Mouse (Mus musculus) MEL (cell line): ENCODE measurements around the gene Kcnj3. TPM values are rescaled to one million over a fixed set of nuclear protein-coding genes. Genes with fewer than 3 reads are reported as not detected.

ENCODE experiments used
- DNase-seq: peaks from one replicate; pipeline ENCODE4 v3.0.0; 2011; ENCODE audit warnings: low read depth, low spot score
- H3K27ac ChIP-seq: 2 replicates; pipeline ENCODE4 v1.5.1; 2012; ENCODE audit warnings: low read depth, mild to moderate bottlenecking, control low read depth, low read length, moderate library complexity; ENCODE audit not compliant: control insufficient read depth
- H3K27me3 ChIP-seq, 2 experiments: fragments of 150-350 bp in 1 of 2; sonication (generic) in 1 of 2; 2 replicates each; pipeline ENCODE4 v1.6.1; 2012; ENCODE audit warnings: low read length in 2 of 2, mild to moderate bottlenecking in 2 of 2, improper control_type of control experiment in 1 of 2, moderate library complexity in 1 of 2; ENCODE audit not compliant: insufficient read depth in 2 of 2, control insufficient read depth in 1 of 2
- H3K36me3 ChIP-seq, 2 experiments: 2 replicates each; pipeline ENCODE4 v1.6.1; 2012 to 2014; ENCODE audit warnings: low read length in 2 of 2, improper control_type of control experiment in 1 of 2, inconsistent platforms in 1 of 2, mild to moderate bottlenecking in 1 of 2; ENCODE audit not compliant: insufficient read depth in 2 of 2, control insufficient read depth in 1 of 2
- H3K4me1 ChIP-seq, 2 experiments: fragments of 150-350 bp in 1 of 2; sonication (generic) in 1 of 2; 2 replicates each; pipeline ENCODE4 v1.6.1; 2012; ENCODE audit warnings: low read length in 2 of 2, improper control_type of control experiment in 1 of 2, mild to moderate bottlenecking in 1 of 2; ENCODE audit not compliant: insufficient read depth in 2 of 2, control insufficient read depth in 1 of 2
- H3K4me3 ChIP-seq, 2 experiments: fragments of 150-350 bp in 1 of 2; sonication (generic) in 1 of 2; 2 replicates each; pipeline ENCODE4 v1.5.1; 2012; ENCODE audit warnings: low read depth in 2 of 2, low read length in 2 of 2, mild to moderate bottlenecking in 2 of 2, moderate library complexity in 2 of 2, control low read depth in 1 of 2, improper control_type of control experiment in 1 of 2; ENCODE audit not compliant: control insufficient read depth in 1 of 2, insufficient read depth in 1 of 2
- H3K79me2 ChIP-seq: 2 replicates; pipeline ENCODE4 v1.6.1; 2012; ENCODE audit warnings: mild to moderate bottlenecking, low read length, moderate library complexity; ENCODE audit not compliant: control insufficient read depth, poor library complexity, insufficient read depth
- H3K9ac ChIP-seq: 2 replicates; pipeline ENCODE4 v1.6.1; 2012; ENCODE audit warnings: low read depth, mild to moderate bottlenecking, control low read depth, low read length, moderate library complexity; ENCODE audit not compliant: control insufficient read depth, poor library complexity, severe bottlenecking
- H3K9me3 ChIP-seq: fragments of 150-350 bp; sonication (generic); replicated peaks from 2 replicates; pipeline ENCODE4 v1.6.1; 2012; ENCODE audit warnings: mild to moderate bottlenecking, low read length, improper control_type of control experiment, moderate library complexity; ENCODE audit not compliant: insufficient read depth
- BHLHE40 ChIP-seq: IDR thresholded peaks from 2 replicates; pipeline ENCODE4 v1.6.1; 2012; ENCODE audit warnings: low read depth, mild to moderate bottlenecking, inconsistent platforms, low read length, improper control_type of control experiment, borderline replicate concordance
- CHD2 ChIP-seq: IDR thresholded peaks from 2 replicates; pipeline ENCODE4 v1.6.1; 2011; ENCODE audit warnings: low read length, improper control_type of control experiment
- CTCF ChIP-seq, 3 experiments: IDR thresholded peaks in 2 of 3; conservative IDR thresholded peaks in 1 of 3; 2 replicates each; pipeline ENCODE4 v1.5.1; 2011 to 2012; ENCODE audit warnings: low read length in 3 of 3, low read depth in 2 of 3, mild to moderate bottlenecking in 2 of 3, improper control_type of control experiment in 1 of 3, inconsistent platforms in 1 of 3, mixed read lengths in 1 of 3, moderate library complexity in 1 of 3; ENCODE audit not compliant: control insufficient read depth in 1 of 3, insufficient read depth in 1 of 3, poor library complexity in 1 of 3, severe bottlenecking in 1 of 3
- MAZ ChIP-seq: IDR thresholded peaks from 2 replicates; pipeline ENCODE4 v1.6.1; 2012; ENCODE audit warnings: low read depth, mild to moderate bottlenecking, inconsistent platforms, low read length, improper control_type of control experiment
- MEF2A ChIP-seq: IDR thresholded peaks from 2 replicates; pipeline ENCODE4 v1.6.1; 2014; ENCODE audit warnings: low read depth, mild to moderate bottlenecking, inconsistent platforms, low read length, improper control_type of control experiment; ENCODE audit not compliant: poor library complexity, insufficient replicate concordance, severe bottlenecking; ENCODE audit errors: extremely low read depth
- MXI1 ChIP-seq: IDR thresholded peaks from 2 replicates; pipeline ENCODE4 v1.6.1; 2011; ENCODE audit warnings: mild to moderate bottlenecking, low read depth, low read length, improper control_type of control experiment
- MYB ChIP-seq: IDR thresholded peaks from 2 replicates; pipeline ENCODE4 v1.6.1; 2011; ENCODE audit warnings: mild to moderate bottlenecking, low read depth, low read length, improper control_type of control experiment
- MYC ChIP-seq: IDR thresholded peaks from 2 replicates; pipeline ENCODE4 v1.6.1; 2011; ENCODE audit warnings: low read depth, mild to moderate bottlenecking, low read length, improper control_type of control experiment, moderate library complexity
- NELFE ChIP-seq: IDR thresholded peaks from 2 replicates; pipeline ENCODE4 v1.6.1; 2011; ENCODE audit warnings: low read depth, low read length, improper control_type of control experiment
- NRF1 ChIP-seq: IDR thresholded peaks from 2 replicates; pipeline ENCODE4 v1.6.1; 2014; ENCODE audit warnings: low read depth, mild to moderate bottlenecking, inconsistent platforms, low read length, improper control_type of control experiment, moderate library complexity; ENCODE audit not compliant: poor library complexity, insufficient read depth, severe bottlenecking
- POLR2A ChIP-seq, 2 experiments: IDR thresholded peaks; 2 replicates each; pipeline ENCODE4 v1.6.1; 2011 to 2012; ENCODE audit warnings: low read length in 2 of 2, mild to moderate bottlenecking in 2 of 2, control low read depth in 1 of 2, improper control_type of control experiment in 1 of 2, low read depth in 1 of 2, moderate library complexity in 1 of 2; ENCODE audit not compliant: control insufficient read depth in 1 of 2, insufficient read depth in 1 of 2, poor library complexity in 1 of 2
- POLR2AphosphoS2 ChIP-seq: IDR thresholded peaks from 2 replicates; pipeline ENCODE4 v1.6.1; 2011; ENCODE audit warnings: low read length, improper control_type of control experiment
- POLR2AphosphoS5 ChIP-seq: IDR thresholded peaks from 2 replicates; pipeline ENCODE4 v1.6.1; 2012; ENCODE audit warnings: low read depth, borderline replicate concordance, mild to moderate bottlenecking, inconsistent platforms, low read length, moderate library complexity, mixed read lengths
- SIN3A ChIP-seq: IDR thresholded peaks from 2 replicates; pipeline ENCODE4 v1.6.1; 2012; ENCODE audit warnings: low read length, improper control_type of control experiment, inconsistent platforms
- TCF12 ChIP-seq: IDR thresholded peaks from 2 replicates; pipeline ENCODE4 v1.6.1; 2014; ENCODE audit warnings: low read depth, mild to moderate bottlenecking, inconsistent platforms, low read length, improper control_type of control experiment, moderate library complexity
- UBTF ChIP-seq: IDR thresholded peaks from 2 replicates; pipeline ENCODE4 v1.6.1; 2012; ENCODE audit warnings: low read depth, mild to moderate bottlenecking, inconsistent platforms, low read length, improper control_type of control experiment, moderate library complexity, borderline replicate concordance; ENCODE audit not compliant: insufficient read depth
- USF1 ChIP-seq: IDR thresholded peaks from 2 replicates; pipeline ENCODE4 v1.6.1; 2014; ENCODE audit warnings: low read depth, mild to moderate bottlenecking, inconsistent platforms, low read length, improper control_type of control experiment, moderate library complexity
- polyA plus RNA-seq, 2 experiments: library from polyadenylated mRNA; stranded (reverse) in 1 of 2; unstranded in 1 of 2; fragments of >175 nt in 1 of 2; fragments of >200 nt in 1 of 2; gene quantifications; 2 replicates each; pipeline versions ENCODE4 v1.2.1 to v1.2.4; 2012; ENCODE audit warnings: low replicate concordance in 2 of 2, low read depth in 1 of 2; ENCODE audit not compliant: insufficient read length in 2 of 2, insufficient read depth in 1 of 2, missing spikeins in 1 of 2
- total RNA-seq: library from RNA; depleted of rRNA; stranded (reverse); fragments of 300-350 nt; gene quantifications from 2 replicates; pipeline ENCODE4 v1.2.3, GENCODE M21; 2012; rRNA removed

Kcnj3 gene
- total RNA-seq (not detected in 2 replicates), polyA plus RNA-seq (not detected)

DNA sequence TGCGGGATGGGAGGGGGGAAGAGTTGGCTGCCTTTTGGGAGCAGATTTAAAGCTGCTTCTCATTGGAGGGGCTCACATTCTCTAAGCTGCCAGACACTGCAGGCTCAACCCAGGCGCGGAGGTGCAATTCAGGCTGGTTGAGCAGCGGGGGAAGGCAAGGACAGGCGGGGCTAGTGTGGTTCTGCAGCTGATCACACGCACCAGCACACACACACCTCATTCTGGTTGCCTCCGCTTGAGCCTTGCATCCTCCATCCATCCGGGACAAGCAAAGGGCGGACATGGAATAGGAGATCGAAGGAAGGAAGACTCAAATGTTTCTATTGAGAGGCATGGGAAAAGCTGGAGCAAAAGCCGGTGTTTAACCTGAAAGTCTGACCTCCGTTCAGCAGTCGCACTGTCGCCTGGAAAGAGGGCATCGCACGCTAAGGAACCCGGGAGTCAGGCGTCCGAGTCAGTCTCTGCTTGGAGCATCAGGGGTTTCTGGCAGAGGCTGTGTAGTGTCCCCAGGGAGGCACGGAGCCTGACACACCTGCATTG, at the start of gene Kcnj3:
Gene Kcnj3, plus strand, starts transcription at position 250 of the 540 bp plus-strand sequence.
- Histone ChIP-seq H3K27me3 (no peaks in the 10 kb centered on the region), H3K9me3 (no peaks in the 10 kb centered on the region), H3K79me2 (no peaks in the 10 kb centered on the region), H3K9ac (no peak within 1 kb of the TSS), H3K4me3 (no peak within 1 kb of the TSS), H3K27ac (no peak within 1 kb of the TSS), H3K4me1 (no peaks in the 10 kb centered on the region), H3K36me3 (no peaks in the 10 kb centered on the region)
- no peak for DNase-seq
- TF ChIP-seq MAZ = no peak
- no peak for TF ChIP-seq TCF12
- no peak for TF ChIP-seq CHD2
- no peak for TF ChIP-seq CTCF (IDR thresholded peaks at IDR 0.05 in 2 of 3, conservative IDR thresholded peaks at IDR 0.05 in 1 of 3; ENCODE audit: control insufficient read depth in 1 of 3, insufficient read depth in 1 of 3, low read depth in 2 of 3, low read length in 3 of 3, poor library complexity in 1 of 3, severe bottlenecking in 1 of 3)
- no peak for TF ChIP-seq MYB
- TF ChIP-seq BHLHE40 = no peak
- no peak for TF ChIP-seq NELFE
- TF ChIP-seq USF1 = no peak
- TF ChIP-seq MEF2A = no peak
- no peak for TF ChIP-seq MXI1
- no peak for TF ChIP-seq NRF1
- TF ChIP-seq MYC = no peak
- TF ChIP-seq POLR2A (IDR thresholded peaks at IDR 0.05; ENCODE audit: control insufficient read depth in 1 of 2, insufficient read depth in 1 of 2, low read depth in 1 of 2, low read length in 2 of 2, poor library complexity in 1 of 2) = no peak
- TF ChIP-seq UBTF = no peak

DNA sequence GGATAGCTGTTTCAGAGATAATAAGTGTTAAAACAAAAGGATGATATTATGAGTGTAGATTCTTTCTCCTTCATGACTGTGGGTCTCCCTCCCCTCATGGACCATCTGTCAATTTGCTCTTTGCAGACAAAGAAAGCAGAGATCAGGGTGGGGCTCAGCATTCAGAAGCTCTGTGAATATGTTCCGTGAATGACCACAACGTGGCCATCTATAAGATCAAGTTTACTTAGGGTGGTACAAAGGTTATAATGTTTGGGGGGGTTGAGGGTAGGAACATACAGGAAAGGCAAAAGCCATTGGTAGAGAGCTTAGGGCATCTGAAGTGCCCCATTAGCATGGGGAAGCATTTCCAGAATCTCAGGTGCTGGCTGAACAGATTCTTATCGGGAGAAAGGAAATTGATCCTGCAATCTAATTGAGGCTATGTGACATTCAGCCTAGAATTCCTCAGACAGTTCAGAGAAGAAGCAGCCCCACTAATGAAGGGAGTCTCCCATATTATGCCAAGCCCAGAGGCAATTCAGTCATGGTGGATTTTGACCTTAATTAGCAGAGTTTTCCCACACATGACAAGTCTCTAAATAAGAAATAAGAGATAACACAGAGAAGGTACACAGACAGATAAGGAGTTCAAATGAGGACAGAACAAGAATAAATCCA, 45.3 kb upstream of the Kcnj3 start:
- Histone ChIP-seq H3K4me1 (no peaks in the 10 kb centered on the region), H3K9me3 (no peaks in the 10 kb centered on the region), H3K36me3 (no peaks in the 10 kb centered on the region), H3K4me3 (no peak overlapping the region), H3K27ac (no peak overlapping the region), H3K79me2 (no peaks in the 10 kb centered on the region), H3K9ac (no peak overlapping the region)
- no peak for DNase-seq
- TF ChIP-seq POLR2AphosphoS2 (no peak), POLR2AphosphoS5 (no peak), SIN3A (no peak), MYC (no peak)
- TF ChIP-seq, all 39 proteins: peak for 0
- H3K27me3 ChIP-seq = no peaks in the 10 kb centered on the region
